Mouse (Mus musculus) liver, embryonic 14.5 days (tissue): ENCODE measurements around the gene Slc9a6.

Experiments used
- CTCF ChIP-seq: IDR thresholded peaks from 2 replicates; pipeline ENCODE4 v1.5.1; 2016; ENCODE audit warnings: antibody characterized with exemption, low read depth, control low read depth
- EP300 ChIP-seq: IDR thresholded peaks from 2 replicates; pipeline ENCODE4 v1.6.1; 2016; ENCODE audit warnings: antibody characterized with exemption, low read depth

DNA sequence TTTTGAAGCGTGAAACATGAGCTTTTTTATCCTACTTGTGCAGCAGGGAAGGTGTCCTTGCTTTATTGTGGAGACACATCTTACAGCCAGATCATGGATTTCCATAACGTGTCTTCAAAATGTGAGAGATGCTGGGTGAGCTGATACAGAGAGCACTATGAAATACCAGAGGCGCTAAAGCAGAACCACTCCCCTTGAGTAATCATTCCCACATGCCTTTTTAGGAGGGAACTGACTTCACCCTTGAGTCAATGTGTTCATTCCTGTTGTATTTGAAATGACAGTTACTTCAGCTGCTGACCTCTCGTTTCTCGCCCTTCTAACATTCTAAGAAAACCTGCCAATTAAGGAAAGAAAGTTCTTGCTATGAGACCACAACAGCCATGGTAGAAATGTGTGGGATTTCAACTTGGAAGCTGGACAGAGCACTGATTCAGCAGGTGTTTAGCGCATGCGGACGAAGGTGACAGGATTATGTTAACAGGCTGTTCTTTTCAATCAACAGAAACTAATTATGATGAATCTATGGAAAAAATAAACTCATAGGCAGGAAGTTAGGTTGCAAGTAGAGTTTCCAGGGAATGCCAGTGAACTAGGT lies 94.5 kb downstream of the Slc9a6 start:
- TF ChIP-seq CTCF (no peak), EP300 (no peak)
